ENCODE assay signal across 15 mouse cellular contexts in the genomic region with DNA sequence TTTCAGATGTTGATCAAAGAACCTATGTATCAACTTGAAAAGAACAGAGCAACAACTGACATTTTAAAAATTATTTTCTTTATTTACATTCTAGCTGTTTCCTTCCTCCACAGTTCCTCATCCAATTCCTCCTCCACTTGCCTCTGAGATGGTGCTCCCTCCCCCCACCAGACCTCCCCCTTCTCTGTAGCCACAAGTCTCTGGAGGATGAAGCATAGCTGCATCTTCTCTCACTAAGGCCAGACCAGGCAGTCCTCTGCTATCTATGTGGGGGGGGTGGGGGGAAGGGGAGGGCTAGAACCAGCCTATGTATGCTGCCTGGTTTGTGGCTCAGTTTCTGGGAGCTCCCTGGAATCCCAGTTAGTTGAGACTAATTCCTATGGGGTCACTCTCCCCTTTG.
DNase-seq lines count a peak whose midpoint lies in the region; TF ChIP-seq lines count a peak whose summit lies in the region.
"Had no signal": no experiment of that assay in that cellular context is flagged by ENCODE, and none has a peak within 500 bp of the region (broad histone marks: within the 10 kb centered on the region; RNA-seq: fewer than 3 reads in every experiment).

No protein-coding gene starts in this region.

- H3K4me2 ChIP-seq in CH12.LX (ENCODE audit: insufficient read depth, low read depth, poor library complexity, severe bottlenecking) = 0 out of 2 replicates have a peak overlapping the region, but pooled peaks have one; percentile 32

- no peak for TF ChIP-seq CTCF in CH12.LX (conservative IDR thresholded peaks at IDR 0.05 in 1 of 2, IDR thresholded peaks at IDR 0.05 in 1 of 2; ENCODE audit: low read depth in 2 of 2, low read length in 2 of 2)
- TF ChIP-seq CTCF in cerebellum, adult 2 months (IDR thresholded peaks at IDR 0.05; ENCODE audit: borderline replicate concordance, insufficient read depth, low read depth, low read length) = no peak

- H3K9me3 ChIP-seq in CH12.LX (replicated peaks; ENCODE audit: low read length) = no peaks in the 10 kb centered on the region
- H3K9me3 ChIP-seq: G1E had no signal

- H3K4me3 ChIP-seq in CH12.LX (replicated peaks in 1 of 3; ENCODE audit: low read depth in 2 of 3, low read length in 2 of 3, poor library complexity in 1 of 3) = no peak overlapping the region
- no peak overlapping the region for H3K4me3 ChIP-seq in cerebellum, adult 2 months (replicated peaks; ENCODE audit: insufficient read depth, low read depth, low read length)

- no peaks in the 10 kb centered on the region for H3K27me3 ChIP-seq in CH12.LX (replicated peaks)
- H3K27me3 ChIP-seq in cerebellum, adult 2 months (ENCODE audit: control insufficient read depth, insufficient read depth, low read length) = no peaks in the 10 kb centered on the region

- no peak for TF ChIP-seq POLR2A in CH12.LX (IDR thresholded peaks at IDR 0.05; ENCODE audit: low read depth, low read length)
- no peak for TF ChIP-seq POLR2A in cerebellum, adult 2 months (IDR thresholded peaks at IDR 0.05; ENCODE audit: borderline replicate concordance, insufficient read depth, low read length)

- dilution Hi-C loops in CH12.LX (cut with MboI; ENCODE audit: extremely low pct_ligation_motif_present, extremely low pct_unique_long_range_greater_than_20kb, low sequenced_read_pairs) = no loop called here

- no peaks in the 10 kb centered on the region for H3K79me2 ChIP-seq in CH12.LX (replicated peaks; ENCODE audit: control insufficient read depth, extremely low read depth, insufficient read depth, poor library complexity, severe bottlenecking)

- H3K4me1 ChIP-seq in CH12.LX (ENCODE audit: control insufficient read depth in 1 of 2, insufficient read depth in 2 of 2) = peaks cover 13 to 45% of the 10 kb centered on the region in 2 experiments
- H3K4me1 ChIP-seq in cerebellum, adult 2 months (ENCODE audit: control insufficient read depth, insufficient read depth, low read length) = no peaks in the 10 kb centered on the region

- no peak; the same call in 1 of the 2 replicates for TF ChIP-seq RAD21 in CH12.LX (IDR thresholded peaks at IDR 0.05; ENCODE audit: low read depth, low read length)

- H3K36me3 ChIP-seq in CH12.LX (replicated peaks in 1 of 2; ENCODE audit: control insufficient read depth in 1 of 2, insufficient read depth in 1 of 2, low read length in 1 of 2) = no peaks in the 10 kb centered on the region
- H3K36me3 ChIP-seq: G1E had no signal

- 0 out of 2 replicates have a peak, but pooled peaks have one; percentile 11 for TF ChIP-seq EP300 in CH12.LX (IDR thresholded peaks at IDR 0.05; ENCODE audit: low read length)

- no peak overlapping the region for H3K9ac ChIP-seq in CH12.LX (ENCODE audit: insufficient read depth, low read depth)

- peak; percentile 67 for DNase-seq in CH12.LX (ENCODE audit: extremely low read depth)
- DNase-seq in cerebellum, adult 2 months = no peak
- DNase-seq: adrenal gland, adult 2 months; adrenal gland, adult 8-10 months; adrenal gland, postnatal 10 days; adrenal gland, postnatal 14 days; adrenal gland, postnatal 25 days; adrenal gland, postnatal 36 days; B cell, adult 2 months; cerebellum, adult 11 months; cerebellum, adult 11-12 months; cerebellum, adult 18-20 months; cerebellum, adult 8-10 months; cerebellum, adult 9-10 months had no signal

- in situ Hi-C loops in CH12.LX (cut with MboI; ENCODE audit: low pct_ligation_motif_present, low pct_unique_long_range_greater_than_20kb, low sequenced_read_pairs) = no loop called here

- H3K27ac ChIP-seq in CH12.LX (ENCODE audit: insufficient read depth, low read depth) = no peak overlapping the region
- H3K27ac ChIP-seq in cerebellum, adult 2 months (ENCODE audit: insufficient read depth, low read length) = no peak overlapping the region

TF ChIP-seq in CH12.LX, 34 proteins besides CTCF, POLR2A, EP300 and RAD21:
- TF ChIP-seq TCF12 (IDR thresholded peaks at IDR 0.05; ENCODE audit: low read depth, low read length) (no peak), GABPA (IDR thresholded peaks at IDR 0.05; ENCODE audit: insufficient replicate concordance, low read depth, low read length) (no peak), IRF4 (IDR thresholded peaks at IDR 0.05; ENCODE audit: low read depth, low read length) (0 out of 2 replicates have a peak, but pooled peaks have one; percentile 14), USF1 (IDR thresholded peaks at IDR 0.05; ENCODE audit: low read depth, low read length) (no peak), USF2 (conservative IDR thresholded peaks at IDR 0.05; ENCODE audit: low read depth, low read length) (no peak), CHD1 (IDR thresholded peaks at IDR 0.05; ENCODE audit: low read depth, low read length) (no peak), CHD2 (IDR thresholded peaks at IDR 0.05; ENCODE audit: low read length) (peak; percentile 56), MAZ (IDR thresholded peaks at IDR 0.05; ENCODE audit: low read depth, low read length) (0 out of 2 replicates have a peak, but pooled peaks have one; percentile 52), E2F4 (IDR thresholded peaks at IDR 0.05; ENCODE audit: insufficient replicate concordance, low read depth, low read length) (no peak), POLR2AphosphoS2 (IDR thresholded peaks at IDR 0.05; ENCODE audit: low read depth, low read length) (no peak), UBTF (IDR thresholded peaks at IDR 0.05; ENCODE audit: low read depth, low read length) (no peak), MYC (IDR thresholded peaks at IDR 0.05; ENCODE audit: low read depth, low read length) (no peak), ZMIZ1 (IDR thresholded peaks at IDR 0.05; ENCODE audit: low read depth, low read length) (no peak), BHLHE40 (IDR thresholded peaks at IDR 0.05; ENCODE audit: low read depth, low read length) (no peak), RCOR1 (conservative IDR thresholded peaks at IDR 0.05; ENCODE audit: low read depth, low read length) (no peak), ZKSCAN1 (IDR thresholded peaks at IDR 0.05; ENCODE audit: borderline replicate concordance, low read depth, low read length) (no peak), ZNF384 (IDR thresholded peaks at IDR 0.05; ENCODE audit: low read depth, low read length) (no peak), TBP (conservative IDR thresholded peaks at IDR 0.05; ENCODE audit: low read depth, low read length) (no peak), ZC3H11A (IDR thresholded peaks at IDR 0.05; ENCODE audit: low read depth, low read length) (no peak), NELFE (IDR thresholded peaks at IDR 0.05; ENCODE audit: low read depth, low read length) (no peak), HCFC1 (IDR thresholded peaks at IDR 0.05; ENCODE audit: low read depth, low read length) (no peak), ETS1 (conservative IDR thresholded peaks at IDR 0.05; ENCODE audit: low read depth, low read length) (0 out of 2 replicates have a peak, but pooled peaks have one; percentile 15), MXI1 (IDR thresholded peaks at IDR 0.05; ENCODE audit: low read depth, low read length) (no peak)
